Mouse (Mus musculus) liver, embryonic 13.5 days (tissue): ENCODE measurements at regions not wholly inside any gene's neighbourhood (a gene's known extent, or its start where the extent isn't known, plus 50 kb on each side); places are given as distances from the start of the nearest gene placed in this dataset.

ENCODE experiments used
- ATAC-seq: fragments of 200-750 bp; cut with Nextera tagmentation; 2 replicates; pipeline ENCODE4 v1.8.0; 2017; ENCODE audit warnings: low read depth, mild to moderate bottlenecking, moderate number of reproducible peaks, moderate library complexity
- DNase-seq: peaks from one replicate; pipeline ENCODE4 v3.0.0; 2022
- H3K27ac ChIP-seq: fragments of 300-500 bp; sonication (generic); 2 replicates; pipeline ENCODE4 v1.5.1; 2015; ENCODE audit warnings: moderate library complexity, mild to moderate bottlenecking, inconsistent platforms
- H3K27me3 ChIP-seq: fragments of 300-500 bp; sonication (generic); 2 replicates; pipeline ENCODE4 v1.6.1; 2015; ENCODE audit warnings: mild to moderate bottlenecking, inconsistent platforms
- H3K36me3 ChIP-seq: fragments of 300-500 bp; sonication (generic); 2 replicates; pipeline ENCODE4 v1.6.1; 2015; ENCODE audit warnings: mild to moderate bottlenecking, inconsistent platforms
- H3K4me1 ChIP-seq: fragments of 300-500 bp; sonication (generic); replicated peaks from 2 replicates; pipeline ENCODE4 v1.6.1; 2015; ENCODE audit warnings: inconsistent platforms
- H3K4me2 ChIP-seq: fragments of 300-500 bp; sonication (generic); 2 replicates; pipeline ENCODE4 v1.6.1; 2015; ENCODE audit warnings: inconsistent platforms, mild to moderate bottlenecking, moderate library complexity
- H3K4me3 ChIP-seq: fragments of 300-500 bp; sonication (generic); replicated peaks from 2 replicates; pipeline ENCODE4 v1.5.1; 2015; ENCODE audit warnings: mild to moderate bottlenecking, inconsistent platforms
- H3K9ac ChIP-seq: fragments of 300-500 bp; sonication (generic); 2 replicates; pipeline ENCODE4 v1.6.1; 2015; ENCODE audit warnings: mild to moderate bottlenecking, inconsistent platforms
- H3K9me3 ChIP-seq: fragments of 300-500 bp; sonication (generic); replicated peaks from 2 replicates; pipeline ENCODE4 v1.6.1; 2016; ENCODE audit warnings: inconsistent platforms
- WGBS: fragments of 180-500 bp; shearing (Covaris S2); methylation state at CpG from one replicate; pipeline ENCODE4 v1.1.7; 2015; ENCODE audit not compliant: insufficient replicate concordance; 5-methylcytosine and 5-hydroxymethylcytosine counted together

DNA sequence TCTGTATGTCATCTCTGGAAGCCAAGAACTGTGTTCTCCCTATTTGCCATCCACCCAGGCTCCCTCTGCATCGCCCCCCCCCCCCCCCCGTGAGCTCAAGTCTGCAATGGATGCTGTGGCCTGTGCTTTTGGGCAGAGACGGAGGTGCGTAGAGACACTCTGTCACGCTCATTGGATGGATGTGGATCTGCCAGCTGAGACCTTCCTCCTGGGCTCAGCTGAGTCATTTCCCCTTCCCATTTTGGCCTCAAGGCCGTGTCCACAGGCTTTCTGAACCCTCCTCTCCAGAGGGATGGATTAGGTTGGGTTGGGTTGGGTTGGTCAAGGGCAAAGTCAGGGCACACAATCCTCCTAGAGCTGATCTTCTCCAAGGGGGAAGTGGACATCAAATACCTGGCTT, 72.9 kb upstream of the Sulf2 start:
- DNase-seq (no peak), ATAC-seq (no peak)
- Histone ChIP-seq H3K27ac (no peak overlapping the region), H3K9ac (no peak overlapping the region), H3K36me3 (no peaks in the 10 kb centered on the region), H3K4me1 (peaks cover 16% of the 10 kb centered on the region), H3K9me3 (no peaks in the 10 kb centered on the region), H3K4me3 (no peak overlapping the region), H3K27me3 (no peaks in the 10 kb centered on the region), H3K4me2 (no peak overlapping the region)
- WGBS, result 34% methylated on average over 4 of the region's 6 CpGs

DNA sequence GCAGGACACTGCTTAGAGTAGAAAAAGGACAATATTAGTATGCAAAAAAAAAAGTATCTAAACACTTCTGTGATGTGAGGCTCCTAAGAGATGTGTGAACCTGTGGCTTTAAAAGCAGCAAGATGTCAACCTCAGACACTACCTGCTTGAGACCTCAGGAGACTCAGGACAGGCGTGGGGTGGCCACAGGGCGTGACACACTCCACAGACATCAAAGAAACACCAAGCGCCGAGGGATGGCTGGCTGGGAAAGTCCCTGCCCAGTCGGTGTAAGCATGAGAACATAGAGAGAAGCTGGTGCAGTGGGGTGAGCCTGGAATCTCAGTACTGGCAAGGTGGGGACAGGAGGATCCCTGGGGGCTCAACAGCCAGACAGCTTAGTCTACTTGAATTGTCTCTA, 72.0 kb upstream of the Sulf2 start:
- no peak overlapping the region for H3K4me2 ChIP-seq
- H3K9me3 ChIP-seq, result no peaks in the 10 kb centered on the region
- H3K27ac ChIP-seq, result no peak overlapping the region
- H3K4me3 ChIP-seq, result no peak overlapping the region
- no peak for ATAC-seq
- H3K36me3 ChIP-seq, result no peaks in the 10 kb centered on the region
- H3K27me3 ChIP-seq, result no peaks in the 10 kb centered on the region
- H3K4me1 ChIP-seq, result peaks cover 11% of the 10 kb centered on the region
- DNase-seq, result no peak
- no peak overlapping the region for H3K9ac ChIP-seq
- 47% methylated on average over 5 of the region's 5 CpGs for WGBS

DNA sequence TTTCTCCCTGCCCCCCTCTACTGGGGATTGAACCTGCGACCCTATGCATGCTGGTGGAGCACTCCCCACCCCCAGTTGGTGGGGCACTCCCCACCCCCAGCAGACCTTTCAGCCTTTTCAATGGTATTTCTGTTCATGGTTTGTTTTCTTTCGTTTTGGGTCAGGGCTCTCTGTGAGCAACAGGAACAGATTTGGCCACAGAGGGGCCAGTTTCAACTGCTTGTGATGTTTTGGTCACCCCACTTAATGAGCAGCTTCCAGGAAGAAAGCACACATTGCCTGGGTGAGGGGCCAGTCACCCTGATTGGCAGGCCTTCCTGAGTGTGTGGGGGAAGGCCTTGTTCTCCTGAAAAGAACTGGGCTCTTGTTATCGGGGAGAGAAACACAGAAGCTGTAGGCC, 71.5 kb upstream of the Sulf2 start:
- Histone ChIP-seq H3K27ac (no peak overlapping the region), H3K4me1 (peaks cover 7% of the 10 kb centered on the region; the same call in 1 of the 2 replicates), H3K27me3 (no peaks in the 10 kb centered on the region), H3K4me3 (no peak overlapping the region), H3K36me3 (no peaks in the 10 kb centered on the region), H3K9me3 (no peaks in the 10 kb centered on the region), H3K9ac (no peak overlapping the region), H3K4me2 (no peak overlapping the region)
- WGBS, result 31% methylated on average over 3 of the region's 3 CpGs
- no peak for ATAC-seq
- DNase-seq, result no peak

DNA sequence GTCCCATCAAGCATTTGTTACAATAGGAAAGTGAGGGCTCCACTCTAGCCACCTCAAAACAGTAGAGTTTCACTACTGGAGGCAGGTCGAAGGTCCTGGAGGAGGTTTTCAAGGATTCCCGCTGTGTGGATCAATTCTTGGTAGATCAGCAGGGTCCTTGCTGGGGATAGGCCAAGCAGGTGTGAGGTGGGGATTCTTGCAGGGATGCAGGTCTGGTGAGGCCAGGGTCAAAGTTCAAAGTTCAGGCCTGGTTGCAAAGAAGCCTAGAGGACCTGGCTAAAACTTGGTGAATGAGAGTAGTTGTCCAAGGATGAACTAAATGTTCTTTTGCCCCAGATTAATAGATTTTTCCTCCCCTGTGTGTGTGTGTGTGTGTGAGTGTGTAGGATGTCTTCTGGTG, 70.9 kb upstream of the Sulf2 start:
- no peaks in the 10 kb centered on the region for H3K27me3 ChIP-seq
- WGBS, result 82% methylated on average over 2 of the region's 2 CpGs
- no peaks in the 10 kb centered on the region for H3K9me3 ChIP-seq
- H3K36me3 ChIP-seq, result no peaks in the 10 kb centered on the region
- peaks cover 7% of the 10 kb centered on the region; the same call in 1 of the 2 replicates for H3K4me1 ChIP-seq
- H3K9ac ChIP-seq, result no peak overlapping the region
- H3K4me3 ChIP-seq, result no peak overlapping the region
- DNase-seq (no peak), ATAC-seq (no peak)
- H3K27ac ChIP-seq, result no peak overlapping the region
- H3K4me2 ChIP-seq, result no peak overlapping the region

DNA sequence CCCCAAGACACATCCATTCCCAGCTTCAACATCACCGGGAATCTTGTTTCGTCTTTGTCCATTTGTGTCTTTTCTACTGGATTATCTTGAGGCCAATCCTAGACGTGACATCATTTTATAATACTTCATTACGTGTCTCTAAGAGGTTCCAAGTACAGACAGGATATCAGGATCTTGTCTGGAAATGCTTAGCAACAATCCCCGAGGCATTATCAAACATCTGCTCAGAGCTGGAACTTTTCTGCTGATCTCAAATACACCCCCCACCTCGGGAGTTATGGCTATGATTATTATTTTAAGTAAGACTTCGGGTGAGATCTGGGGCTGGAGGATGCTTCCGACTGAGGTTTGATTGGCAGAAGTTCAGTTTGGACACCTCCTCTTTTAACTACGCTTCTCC, 69.9 kb upstream of the Sulf2 start:
- Histone ChIP-seq H3K4me1 (peaks cover 7% of the 10 kb centered on the region; the same call in 1 of the 2 replicates), H3K36me3 (no peaks in the 10 kb centered on the region), H3K9ac (no peak overlapping the region), H3K4me3 (no peak overlapping the region), H3K4me2 (no peak overlapping the region), H3K27ac (no peak overlapping the region), H3K27me3 (no peaks in the 10 kb centered on the region), H3K9me3 (no peaks in the 10 kb centered on the region)
- WGBS, result 78% methylated on average over 9 of the region's 9 CpGs
- ATAC-seq (no peak), DNase-seq (no peak)

DNA sequence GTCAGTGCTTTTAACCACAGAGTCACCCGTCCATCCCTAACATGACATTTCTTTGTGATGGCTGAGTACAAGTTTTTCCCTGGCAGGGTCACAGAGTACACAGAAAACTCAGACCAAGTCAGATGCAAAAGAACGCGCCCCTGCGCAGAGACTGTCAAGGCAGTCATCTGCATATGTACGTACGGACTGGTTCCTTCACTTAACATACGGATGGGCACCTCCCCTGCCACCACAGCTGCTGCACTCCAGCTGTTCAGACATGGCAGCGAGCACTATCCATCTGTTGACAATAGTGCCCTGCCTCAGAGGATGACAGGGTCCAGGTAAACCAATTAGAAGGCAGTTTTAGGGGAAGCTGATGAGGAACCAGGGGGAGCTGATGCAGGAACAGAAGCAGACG, 63.3 kb upstream of the Sulf2 start:
- Histone ChIP-seq H3K4me2 (no peak overlapping the region), H3K9ac (no peak overlapping the region), H3K9me3 (no peaks in the 10 kb centered on the region), H3K36me3 (no peaks in the 10 kb centered on the region), H3K27ac (no peak overlapping the region), H3K27me3 (no peaks in the 10 kb centered on the region), H3K4me1 (peaks cover 11% of the 10 kb centered on the region; the same call in 1 of the 2 replicates), H3K4me3 (no peak overlapping the region)
- WGBS, result 68% methylated on average over 9 of the region's 9 CpGs
- ATAC-seq, result no peak
- DNase-seq, result no peak

DNA sequence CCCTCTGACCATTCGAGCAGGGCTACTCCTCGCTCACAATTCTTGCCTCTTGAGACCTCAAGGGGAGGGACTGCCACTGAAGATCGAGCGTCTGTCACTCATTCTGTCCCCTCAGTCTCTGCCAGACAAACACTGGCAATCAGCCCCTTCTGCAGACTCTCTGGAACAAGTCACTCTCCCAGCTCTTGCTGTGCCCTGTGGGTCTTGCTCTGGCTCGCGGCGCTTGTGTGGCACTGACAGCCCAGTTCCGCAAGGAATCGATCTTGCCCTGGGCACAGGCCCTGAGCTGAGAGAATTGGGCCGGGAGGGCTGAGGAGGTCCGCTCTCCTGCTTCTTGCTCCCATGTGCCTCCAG, 61.0 kb upstream of the Sulf2 start:
- Histone ChIP-seq H3K9me3 (no peaks in the 10 kb centered on the region), H3K27ac (no peak overlapping the region), H3K4me1 (peaks cover 11% of the 10 kb centered on the region; the same call in 1 of the 2 replicates), H3K36me3 (no peaks in the 10 kb centered on the region), H3K27me3 (no peaks in the 10 kb centered on the region), H3K9ac (no peak overlapping the region), H3K4me3 (no peak overlapping the region), H3K4me2 (no peak overlapping the region)
- ATAC-seq (no peak), DNase-seq (no peak)
- 74% methylated on average over 11 of the region's 11 CpGs for WGBS

DNA sequence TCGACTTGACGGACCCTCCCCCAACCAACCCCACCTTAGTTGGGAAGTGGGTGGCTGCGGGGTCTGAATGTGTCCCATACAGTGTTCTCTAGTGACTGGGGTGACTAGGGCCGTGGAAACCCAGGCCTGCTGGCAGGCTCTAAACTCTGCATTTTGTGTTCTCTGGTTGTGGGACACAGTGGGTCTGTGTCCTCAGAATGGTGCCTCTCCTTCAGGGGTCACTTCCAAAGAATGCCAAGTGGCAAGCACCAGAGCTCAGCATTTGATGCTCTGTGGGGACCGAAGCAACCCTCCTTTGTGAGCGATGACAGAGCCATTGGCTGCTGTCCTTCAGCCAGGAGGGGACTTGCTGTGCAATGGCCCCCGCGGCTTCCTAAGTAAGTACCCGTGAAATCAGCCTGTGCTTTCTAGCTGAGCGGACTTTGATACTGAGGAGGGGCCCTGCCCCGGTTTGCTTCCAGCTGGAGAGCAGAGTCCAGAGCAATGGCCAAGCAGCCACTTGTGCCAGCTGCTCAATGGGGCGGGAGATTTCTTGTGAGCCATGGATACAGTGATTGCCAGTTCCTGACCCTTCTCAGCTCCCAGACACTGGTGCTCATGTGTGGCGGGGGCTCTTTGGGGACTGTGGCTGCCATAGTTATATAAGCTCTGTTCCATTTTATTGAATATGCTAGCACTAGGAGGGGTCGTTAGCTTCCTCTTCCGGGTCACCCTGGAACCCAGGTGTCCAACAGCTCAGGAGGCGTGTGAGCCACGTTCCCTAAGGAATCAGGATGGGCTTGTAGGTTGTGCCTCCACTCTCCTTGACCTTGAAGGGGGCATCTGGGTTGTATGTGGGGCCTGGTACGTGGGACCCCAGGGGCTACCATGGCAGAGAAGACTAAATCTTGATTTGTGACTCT, 60.4 kb upstream of the Sulf2 start:
- ATAC-seq, result 0 out of 2 replicates have a peak, but pooled peaks have one; percentile 41
- Histone ChIP-seq H3K27ac (no peak overlapping the region), H3K9me3 (no peaks in the 10 kb centered on the region), H3K4me2 (no peak overlapping the region), H3K9ac (no peak overlapping the region), H3K4me1 (peaks cover 11% of the 10 kb centered on the region; the same call in 1 of the 2 replicates), H3K27me3 (no peaks in the 10 kb centered on the region), H3K36me3 (no peaks in the 10 kb centered on the region), H3K4me3 (no peak overlapping the region)
- whole genome bisulfite sequencing, result 61% methylated on average over 18 of the region's 18 CpGs
- no peak for DNase-seq

DNA sequence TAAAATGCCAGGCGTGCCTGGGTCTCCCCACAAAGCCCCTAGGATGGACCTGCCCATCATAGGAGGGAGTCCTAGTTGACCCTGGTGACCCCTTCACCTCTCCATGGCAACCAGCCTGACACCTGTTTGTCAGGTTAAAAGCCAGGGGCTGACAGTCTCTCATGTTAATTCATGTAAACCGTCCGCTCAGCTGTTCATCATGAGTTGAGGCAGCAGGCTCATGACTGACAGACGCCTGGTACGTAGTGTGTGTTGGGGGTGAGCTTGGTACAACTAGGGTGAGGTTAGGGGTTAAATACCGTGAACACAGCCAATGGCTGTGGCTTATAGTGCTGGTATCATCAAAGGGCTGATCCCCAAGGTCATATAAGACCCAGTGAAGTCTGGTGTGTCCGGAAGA, 59.7 kb upstream of the Sulf2 start:
- Histone ChIP-seq H3K4me1 (peaks cover 11% of the 10 kb centered on the region; the same call in 1 of the 2 replicates), H3K9ac (no peak overlapping the region), H3K36me3 (no peaks in the 10 kb centered on the region), H3K4me2 (no peak overlapping the region), H3K4me3 (no peak overlapping the region), H3K27me3 (no peaks in the 10 kb centered on the region), H3K9me3 (no peaks in the 10 kb centered on the region), H3K27ac (no peak overlapping the region)
- WGBS, result 58% methylated on average over 7 of the region's 7 CpGs
- DNase-seq (no peak), ATAC-seq (no peak)

DNA sequence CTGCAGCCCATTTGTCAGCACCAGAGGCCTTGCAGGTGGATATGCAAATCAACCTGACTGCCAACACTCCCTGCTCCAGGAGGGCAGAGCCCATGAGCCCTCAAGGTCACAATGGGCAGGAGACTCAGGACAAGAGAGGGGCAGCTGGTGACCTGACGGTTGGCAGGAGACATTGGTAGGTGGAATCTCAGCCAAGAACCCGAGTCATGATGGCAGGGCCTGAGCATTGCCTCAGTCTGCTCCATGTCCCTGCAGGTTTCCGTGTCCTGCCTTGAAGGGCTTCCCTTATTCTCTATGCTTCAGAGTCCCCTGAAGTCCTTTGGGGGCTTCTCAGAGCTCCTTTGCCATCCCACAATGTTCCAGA, 51.7 kb upstream of the Sulf2 start:
- Histone ChIP-seq H3K4me2 (no peak overlapping the region), H3K9me3 (no peaks in the 10 kb centered on the region), H3K4me3 (no peak overlapping the region), H3K27ac (no peak overlapping the region), H3K9ac (no peak overlapping the region), H3K27me3 (no peaks in the 10 kb centered on the region), H3K36me3 (no peaks in the 10 kb centered on the region), H3K4me1 (no peaks in the 10 kb centered on the region)
- 65% methylated on average over 3 of the region's 3 CpGs for WGBS
- DNase-seq, result no peak
- ATAC-seq, result no peak

DNA sequence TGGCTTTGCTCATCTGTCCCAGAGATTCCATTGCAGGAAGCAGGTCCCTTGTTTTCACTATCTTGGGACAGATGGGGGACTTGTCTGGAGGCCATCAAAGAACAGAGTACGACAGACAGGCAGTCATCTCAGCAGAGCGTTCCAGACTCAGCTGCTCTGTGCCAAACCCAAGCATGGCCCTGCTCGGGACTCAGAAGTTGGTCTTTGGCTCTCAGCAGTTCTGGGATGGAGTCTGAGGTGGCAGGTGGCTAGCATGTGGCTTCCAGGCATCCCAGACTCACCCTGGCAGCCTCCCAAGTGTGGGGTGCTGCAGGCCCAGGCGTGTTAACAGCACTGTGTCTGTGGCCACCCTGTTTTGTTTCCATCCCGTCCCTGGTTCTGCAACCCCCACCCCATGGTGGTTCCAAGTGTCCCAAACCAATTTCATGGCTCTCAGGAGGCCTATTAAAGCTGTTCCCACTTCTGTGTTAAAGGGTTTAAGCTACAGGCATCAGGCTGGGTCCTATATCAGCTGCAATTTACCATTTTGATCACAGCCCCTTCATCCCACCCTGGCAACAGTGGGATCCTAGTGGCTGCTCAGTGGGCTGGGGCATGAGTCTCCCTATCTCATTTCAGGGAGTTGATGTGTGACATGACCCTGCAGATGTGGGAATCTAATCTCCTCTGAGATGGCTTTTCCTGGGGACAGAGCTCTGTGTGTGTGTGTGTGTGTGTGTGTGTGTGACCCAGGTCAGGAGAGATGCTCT, 51.1 kb upstream of the Sulf2 start:
- no peak overlapping the region for H3K4me2 ChIP-seq
- no peaks in the 10 kb centered on the region for H3K27me3 ChIP-seq
- 58% methylated on average over 5 of the region's 5 CpGs for whole genome bisulfite sequencing
- H3K9ac ChIP-seq, result no peak overlapping the region
- ATAC-seq (no peak), DNase-seq (no peak)
- H3K9me3 ChIP-seq, result no peaks in the 10 kb centered on the region
- no peaks in the 10 kb centered on the region for H3K4me1 ChIP-seq
- no peak overlapping the region for H3K4me3 ChIP-seq
- no peaks in the 10 kb centered on the region for H3K36me3 ChIP-seq
- no peak overlapping the region for H3K27ac ChIP-seq
